Mouse (Mus musculus) bone marrow, adult 2 months (tissue): ENCODE data around the gene Fnd3c2.

Experiments
- CTCF ChIP-seq: fragments of 200-500 bp; IDR thresholded peaks from 2 replicates; pipeline ENCODE4 v1.5.1; 2011; ENCODE audit warnings: low read length, control low read depth; ENCODE audit not compliant: control insufficient read depth, insufficient read depth
- POLR2A ChIP-seq: fragments of 200-500 bp; IDR thresholded peaks from 2 replicates; pipeline ENCODE4 v1.6.1; 2011; ENCODE audit warnings: low read depth, mild to moderate bottlenecking, control low read depth, low read length, borderline replicate concordance; ENCODE audit not compliant: control insufficient read depth

DNA sequence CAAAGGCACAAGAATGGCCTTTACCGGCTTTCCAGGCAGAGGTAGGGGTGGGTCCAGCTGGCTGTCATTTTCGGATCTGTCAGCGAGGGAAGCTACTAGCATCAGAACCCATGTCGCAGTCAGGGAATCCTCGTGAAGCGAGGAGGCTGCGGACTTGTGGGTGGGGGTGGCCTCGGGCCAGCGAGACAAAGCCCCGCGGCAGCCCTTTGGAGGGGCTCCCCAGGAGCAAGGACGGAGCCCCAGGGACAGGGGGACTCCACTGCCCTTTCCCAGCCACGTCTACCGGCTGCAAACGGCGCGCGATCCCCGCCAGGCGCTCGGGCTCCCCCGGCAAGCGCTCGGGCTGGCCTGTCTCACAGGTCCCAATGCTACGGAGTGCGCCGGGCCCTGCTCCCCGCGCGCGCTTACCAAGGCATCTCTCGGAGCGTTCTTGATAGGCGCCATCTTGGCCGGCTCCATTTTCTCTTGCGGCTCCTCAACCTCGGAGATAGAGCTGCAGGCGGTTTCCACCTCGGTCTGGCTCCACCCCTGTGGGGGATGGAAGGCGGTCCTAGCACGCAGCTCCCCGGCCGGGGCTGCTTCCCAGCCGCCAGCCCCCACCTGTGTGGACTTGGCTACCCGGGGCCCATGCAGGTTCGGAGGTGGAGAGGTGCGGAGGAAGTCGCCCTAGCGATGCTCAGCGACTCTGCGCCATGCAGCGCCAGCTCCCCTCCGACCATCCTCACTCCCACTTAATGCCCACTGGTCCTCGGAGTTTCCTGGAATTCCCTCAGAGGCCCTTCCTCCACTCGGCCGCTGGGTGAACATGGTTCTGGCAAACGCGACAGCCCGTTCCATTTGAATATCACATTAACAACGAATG, 35.8 kb downstream of the Fnd3c2 start:
- no peak for TF ChIP-seq CTCF
- peak; percentile 20; the same call in 1 of the 2 replicates for TF ChIP-seq POLR2A
